Mouse (Mus musculus) intestine, embryonic 14.5 days (tissue): ENCODE results near the gene Hexim2. TPM values are rescaled to one million over a fixed set of nuclear protein-coding genes. Genes with fewer than 3 reads are reported as not detected.

Experiments used
- ATAC-seq: fragments of 200-750 bp; cut with Nextera tagmentation; replicated peaks from 2 replicates; pipeline ENCODE4 v1.8.0; 2017; ENCODE audit warnings: low read depth, moderate number of reproducible peaks, moderate TSS enrichment, moderate library complexity; ENCODE audit not compliant: low FRiP score, low TSS enrichment
- DNase-seq: peaks from one replicate; pipeline ENCODE4 v3.0.0-alpha.2; 2018; ENCODE audit warnings: low spot score
- H3K27ac ChIP-seq: fragments of 300-500 bp; sonication (generic); 2 replicates; pipeline ENCODE4 v1.5.1; 2014; ENCODE audit warnings: low read depth, mild to moderate bottlenecking, control low read depth
- H3K27me3 ChIP-seq: fragments of 300-500 bp; sonication (generic); replicated peaks from 2 replicates; pipeline ENCODE4 v1.6.1; 2014; ENCODE audit warnings: low read length, control low read depth; ENCODE audit not compliant: control insufficient read depth, insufficient read depth
- H3K36me3 ChIP-seq: fragments of 300-500 bp; sonication (generic); 2 replicates; pipeline ENCODE4 v1.6.1; 2014; ENCODE audit warnings: low read length, control low read depth; ENCODE audit not compliant: control insufficient read depth, insufficient read depth
- H3K4me1 ChIP-seq: fragments of 300-500 bp; sonication (generic); replicated peaks from 2 replicates; pipeline ENCODE4 v1.6.1; 2014; ENCODE audit warnings: low read length, control low read depth, mixed read lengths; ENCODE audit not compliant: control insufficient read depth, insufficient read depth
- H3K4me2 ChIP-seq: fragments of 300-500 bp; sonication (generic); 2 replicates; pipeline ENCODE4 v1.6.1; 2014; ENCODE audit warnings: low read length
- H3K4me3 ChIP-seq: fragments of 300-500 bp; sonication (generic); 2 replicates; pipeline ENCODE4 v1.5.1; 2014; ENCODE audit warnings: low read depth, low read length, control low read depth, mixed read lengths
- H3K9ac ChIP-seq: fragments of 300-500 bp; sonication (generic); 2 replicates; pipeline ENCODE4 v1.6.1; 2014; ENCODE audit warnings: mild to moderate bottlenecking, low read length
- H3K9me3 ChIP-seq: fragments of 300-500 bp; sonication (generic); 2 replicates; pipeline ENCODE4 v1.6.1; 2016; ENCODE audit warnings: low read length, control low read depth; ENCODE audit not compliant: control insufficient read depth
- WGBS: fragments of 180-500 bp; shearing (Covaris S2); extraction: QIAGEN DNeasy Blood & Tissue Kit; methylation state at CpG from one replicate; pipeline ENCODE4 v1.1.7; 2014; 5-methylcytosine and 5-hydroxymethylcytosine counted together
- polyA plus RNA-seq: library from polyadenylated mRNA; unstranded; fragments of >200 nt; fragmentation: Nextera tagmentation; extraction: Ambion mirVana; gene quantifications from 2 replicates; pipeline ENCODE4 v1.2.1, GENCODE M21; 2014

Gene Hexim2
- polyA plus RNA-seq, 1 experiment from 2014 or later = 6.9 TPM

- ATAC-seq (no peak), DNase-seq (no peak)
- Histone ChIP-seq H3K36me3 (no peaks in the 10 kb centered on the region), H3K4me3 (no peak overlapping the region), H3K9ac (no peak overlapping the region), H3K27ac (no peak overlapping the region), H3K27me3 (peaks cover 9% of the 10 kb centered on the region; the same call in 1 of the 2 replicates), H3K9me3 (no peaks in the 10 kb centered on the region), H3K4me1 (peaks cover 21% of the 10 kb centered on the region), H3K4me2 (no peak overlapping the region)
- 54% methylated on average over 12 of the region's 12 CpGs for WGBS
These were observed 32.8 kb upstream of the Hexim2 start for GRCm38 (mm10) chr11:103099352-103099940.

DNA sequence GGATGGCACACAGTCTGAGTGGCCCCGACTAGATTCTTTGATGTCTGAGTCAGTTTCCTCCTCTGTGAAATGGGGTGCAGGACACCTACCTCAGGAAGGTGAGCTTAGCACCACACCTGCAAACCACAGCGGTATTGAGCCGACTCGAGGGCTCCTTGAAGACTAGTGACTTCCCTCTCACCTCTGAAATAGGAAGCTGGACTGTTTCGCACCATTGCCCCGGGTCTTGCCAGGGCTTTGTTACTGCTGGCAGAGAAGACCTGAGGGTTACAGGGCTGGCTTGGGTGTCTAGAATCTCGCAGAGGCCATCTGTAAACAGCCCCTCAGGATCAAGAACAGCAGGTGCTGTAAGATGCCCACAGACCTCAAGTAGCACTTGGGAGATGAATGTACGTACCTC lies 31.9 kb upstream of the Hexim2 start:
- peaks cover 21% of the 10 kb centered on the region for H3K4me1 ChIP-seq

DNA sequence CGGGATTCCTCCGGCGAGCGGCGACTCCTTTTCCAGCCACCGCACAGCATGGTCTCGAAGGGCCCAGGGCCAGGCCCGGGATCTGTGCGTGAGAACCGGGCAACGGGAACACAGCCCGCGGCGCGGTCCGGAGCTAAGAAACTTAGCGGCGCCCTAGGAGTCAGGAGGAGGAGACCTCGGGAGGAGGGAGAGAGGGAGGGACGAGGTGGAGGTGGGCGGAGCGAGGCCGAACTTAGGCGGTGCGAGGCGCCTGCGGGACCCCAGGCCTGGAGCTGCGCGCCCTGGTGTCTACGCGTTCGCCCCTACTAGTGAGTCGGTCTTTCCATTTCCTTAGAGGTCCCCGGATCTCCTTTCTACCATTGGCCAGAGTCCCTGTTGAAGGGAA lies 30.8 kb upstream of the Hexim2 start, which contains the start of the genes Plcd3 and Acbd4:
Gene Plcd3 (minus strand): TSS at position 178 of the 385 bp plus-strand sequence.
Gene Acbd4 (plus strand): TSS at position 202 of the 385 bp plus-strand sequence.
- H3K9ac ChIP-seq = peak within 1 kb of the TSS; percentile 37
- H3K4me3 ChIP-seq = peak within 1 kb of the TSS; percentile 40
- H3K36me3 ChIP-seq = no peaks in the 10 kb centered on the region
- peak within 1 kb of the TSS; percentile 90 for H3K4me2 ChIP-seq
- H3K9me3 ChIP-seq = no peaks in the 10 kb centered on the region
- under 1% methylated on average over 34 of the region's 34 CpGs for WGBS
- ATAC-seq (peak; percentile 54), DNase-seq (no peak)
- H3K27ac ChIP-seq = no peak within 1 kb of the TSS
- H3K4me1 ChIP-seq = peaks cover 21% of the 10 kb centered on the region
- peaks cover 9% of the 10 kb centered on the region; the same call in 1 of the 2 replicates for H3K27me3 ChIP-seq

More for the DNA sequence above, 31.9 kb upstream of the Hexim2 start:
- Histone ChIP-seq H3K9ac (no peak overlapping the region), H3K27ac (no peak overlapping the region), H3K36me3 (no peaks in the 10 kb centered on the region), H3K4me3 (no peak overlapping the region), H3K27me3 (peaks cover 9% of the 10 kb centered on the region; the same call in 1 of the 2 replicates), H3K9me3 (no peaks in the 10 kb centered on the region), H3K4me2 (no peak overlapping the region)
- no peak for ATAC-seq
- DNase-seq = no peak
- 73% methylated on average over 8 of the region's 8 CpGs for WGBS

DNA sequence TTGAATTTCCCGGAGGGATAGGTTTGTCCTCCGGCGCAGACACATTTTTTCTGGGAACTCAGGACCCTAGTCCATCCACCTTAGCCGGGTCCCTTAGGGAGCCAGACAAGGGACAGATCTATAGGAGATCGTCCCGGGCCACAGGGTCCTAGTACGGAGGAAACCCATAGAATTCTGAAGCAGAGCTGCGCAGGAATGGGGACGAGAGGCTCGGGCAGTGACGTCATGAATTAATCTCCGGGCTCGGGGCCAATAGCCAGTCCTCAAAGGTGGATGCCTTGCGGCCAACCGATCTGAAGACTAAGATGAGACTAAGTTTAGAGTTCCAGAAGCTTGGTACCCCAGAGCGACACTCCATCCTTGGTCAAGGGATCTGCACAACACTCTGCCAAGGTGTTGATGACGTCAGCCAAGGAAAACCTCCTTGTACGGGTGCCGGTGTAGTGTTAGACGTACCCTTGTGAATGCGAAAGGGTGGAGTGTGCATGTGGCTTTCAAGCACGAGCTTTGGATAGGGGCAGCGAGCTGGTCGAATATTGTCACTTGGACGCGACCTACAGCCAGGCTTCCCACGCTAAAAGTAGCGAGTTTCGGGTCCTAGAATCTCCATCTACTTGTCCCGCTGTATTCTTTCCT lies 30.2 kb upstream of the Hexim2 start:
- peak overlapping the region; percentile 37 for H3K9ac ChIP-seq
- H3K27ac ChIP-seq = no peak overlapping the region
- H3K9me3 ChIP-seq = no peaks in the 10 kb centered on the region
- ATAC-seq (peak; percentile 38; the same call in 1 of the 2 replicates), DNase-seq (peak; percentile 88)
- H3K27me3 ChIP-seq = peaks cover 9% of the 10 kb centered on the region; the same call in 1 of the 2 replicates
- peak overlapping the region; percentile 40 for H3K4me3 ChIP-seq
- H3K4me1 ChIP-seq = peaks cover 19% of the 10 kb centered on the region
- H3K36me3 ChIP-seq = no peaks in the 10 kb centered on the region
- 4% methylated on average over 30 of the region's 30 CpGs for WGBS
- peak overlapping the region; percentile 90 for H3K4me2 ChIP-seq

- H3K9ac ChIP-seq = peak overlapping the region; percentile 27
- peak; percentile 100 for DNase-seq
- H3K4me1 ChIP-seq = peaks cover 10% of the 10 kb centered on the region; the same call in 1 of the 2 replicates
- peak overlapping the region; percentile 40 for H3K4me3 ChIP-seq
- ATAC-seq = peak; percentile 86
- no peak overlapping the region for H3K27ac ChIP-seq
- peaks cover 9% of the 10 kb centered on the region; the same call in 1 of the 2 replicates for H3K27me3 ChIP-seq
- no peaks in the 10 kb centered on the region for H3K9me3 ChIP-seq
- H3K4me2 ChIP-seq = peak overlapping the region; percentile 90
- no peaks in the 10 kb centered on the region for H3K36me3 ChIP-seq
- WGBS = 0% methylated on average over 35 of the region's 35 CpGs
These were observed 29.4 kb upstream of the Hexim2 start for GRCm38 (mm10) chr11:103102725-103103349.

GRCm38 (mm10) chr11:103103621-103104020 lies 28.6 kb upstream of the Hexim2 start:
- H3K27me3 ChIP-seq = peaks cover 9% of the 10 kb centered on the region; the same call in 1 of the 2 replicates
- ATAC-seq = no peak
- H3K27ac ChIP-seq = no peak overlapping the region
- no peaks in the 10 kb centered on the region for H3K9me3 ChIP-seq
- no peak overlapping the region for H3K4me3 ChIP-seq
- no peak overlapping the region for H3K9ac ChIP-seq
- peak overlapping the region; percentile 90 for H3K4me2 ChIP-seq
- no peaks in the 10 kb centered on the region for H3K36me3 ChIP-seq
- peaks cover 10% of the 10 kb centered on the region; the same call in 1 of the 2 replicates for H3K4me1 ChIP-seq
- 57% methylated on average over 8 of the region's 8 CpGs for WGBS
- DNase-seq = peak; percentile 47

GRCm38 (mm10) chr11:103104469-103104868 lies 27.8 kb upstream of the Hexim2 start:
- WGBS = 79% methylated on average over 7 of the region's 7 CpGs
- no peak overlapping the region for H3K27ac ChIP-seq
- peaks cover 9% of the 10 kb centered on the region; the same call in 1 of the 2 replicates for H3K27me3 ChIP-seq
- no peak overlapping the region for H3K4me3 ChIP-seq
- no peak overlapping the region for H3K9ac ChIP-seq
- H3K4me2 ChIP-seq = no peak overlapping the region
- H3K9me3 ChIP-seq = no peaks in the 10 kb centered on the region
- peaks cover 10% of the 10 kb centered on the region; the same call in 1 of the 2 replicates for H3K4me1 ChIP-seq
- no peaks in the 10 kb centered on the region for H3K36me3 ChIP-seq
- DNase-seq = no peak
- no peak for ATAC-seq

DNA sequence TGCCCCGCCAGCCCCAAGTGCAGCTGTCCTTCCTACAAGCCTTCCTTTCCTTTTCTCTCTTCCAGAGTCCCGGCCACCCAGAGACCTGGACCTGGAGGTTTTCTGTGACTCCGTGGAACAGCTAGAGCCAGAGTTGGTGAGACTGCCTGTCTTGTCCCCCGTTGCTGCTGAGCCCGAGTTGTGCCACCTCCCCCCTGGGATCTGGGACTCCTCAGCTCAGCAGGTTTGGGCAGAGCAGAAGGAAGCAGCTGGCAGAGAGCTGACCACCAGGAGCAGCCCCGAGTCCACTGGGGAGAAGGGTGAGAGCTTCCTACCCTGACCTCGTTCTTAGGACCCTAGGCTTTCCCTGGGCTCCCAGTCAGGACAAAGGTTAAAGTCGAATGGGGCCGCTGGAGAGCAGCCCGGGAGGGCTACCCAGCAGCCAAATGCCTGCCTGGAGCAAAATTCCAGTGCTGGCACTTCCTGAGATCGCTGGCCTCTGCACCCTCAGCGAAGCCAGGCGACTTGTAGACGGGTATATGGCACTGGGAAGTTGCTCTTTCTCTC lies 27.0 kb upstream of the Hexim2 start:
- Histone ChIP-seq H3K9ac (no peak overlapping the region), H3K4me1 (peaks cover 10% of the 10 kb centered on the region; the same call in 1 of the 2 replicates), H3K9me3 (no peaks in the 10 kb centered on the region), H3K27ac (no peak overlapping the region), H3K36me3 (no peaks in the 10 kb centered on the region), H3K27me3 (peaks cover 7% of the 10 kb centered on the region; the same call in 1 of the 2 replicates), H3K4me3 (no peak overlapping the region), H3K4me2 (no peak overlapping the region)
- peak; percentile 50 for DNase-seq
- ATAC-seq = no peak
- 54% methylated on average over 14 of the region's 14 CpGs for WGBS
